32 mouse cellular contexts compared by ENCODE assay signal in genomic region chr14:73017272-73017671, GRCm38 (mm10). TPM values are rescaled to one million over a fixed set of nuclear protein-coding genes. Genes with fewer than 3 reads are reported as not detected.
DNase-seq lines count a peak whose midpoint lies in the region; ATAC-seq and TF ChIP-seq lines count a peak whose summit lies in the region.
"Had no signal": no experiment of that assay in that cellular context is flagged by ENCODE, and none has a peak within 500 bp of the region (broad histone marks: within the 10 kb centered on the region; RNA-seq: fewer than 3 reads in every experiment).

No protein-coding gene starts in this region.

- H3K4me2 ChIP-seq in liver, embryonic 13.5 days, result no peak overlapping the region
- no peak overlapping the region for H3K4me2 ChIP-seq in kidney, postnatal 0 days (ENCODE audit: low read length)
- H3K4me2 ChIP-seq: embryonic facial prominence, embryonic 13.5 days; forebrain, embryonic 15.5 days; heart, embryonic 15.5 days had no signal

- DNase-seq in kidney, adult 18-20 months, result peak; percentile 9
- no peak for DNase-seq in kidney, postnatal 4 days
- no peak for DNase-seq in liver, embryonic 13.5 days
- DNase-seq in liver, result no peak
- no peak for DNase-seq in kidney, postnatal 0 days (ENCODE audit: low spot score)
- DNase-seq in yolk sac, embryonic 10.5 days (ENCODE audit: low spot score), result peak; percentile 59
- DNase-seq in adrenal gland, adult 18-20 months (ENCODE audit: low spot score in 2 of 2), result no peak
- DNase-seq: adrenal gland, adult 2 months; adrenal gland, postnatal 36 days; cerebellum, adult 18-20 months; cerebellum, postnatal 10 days; gastrocnemius, postnatal 25 days; heart, adult 11 months; lung, adult 18-20 months; midbrain, embryonic 14.5 days; right cerebral cortex, postnatal 25 days; thymus, adult 18-20 months; thymus, postnatal 36 days had no signal

- 76% methylated on average over 3 of the region's 3 CpGs for WGBS in liver, embryonic 13.5 days (ENCODE audit: insufficient replicate concordance)
- WGBS in kidney, postnatal 0 days, result 94% methylated on average over 3 of the region's 3 CpGs

- H3K27me3 ChIP-seq in liver, embryonic 13.5 days, result no peaks in the 10 kb centered on the region
- no peaks in the 10 kb centered on the region for H3K27me3 ChIP-seq in kidney, postnatal 0 days (ENCODE audit: insufficient read depth, low read length)
- H3K27me3 ChIP-seq: embryonic facial prominence, embryonic 13.5 days; forebrain, embryonic 15.5 days; heart, embryonic 15.5 days had no signal

- H3K4me3 ChIP-seq in liver, embryonic 13.5 days (replicated peaks), result no peak overlapping the region
- H3K4me3 ChIP-seq in kidney, postnatal 0 days (replicated peaks; ENCODE audit: low read depth, low read length), result no peak overlapping the region
- H3K4me3 ChIP-seq: embryonic facial prominence, embryonic 13.5 days; forebrain, embryonic 10.5 days; forebrain, embryonic 15.5 days; heart, embryonic 10.5 days; heart, embryonic 15.5 days had no signal

- ATAC-seq in liver, embryonic 13.5 days (ENCODE audit: low read depth), result 0 out of 2 replicates have a peak, but pooled peaks have one; percentile 26
- peak; percentile 59; the same call in 1 of the 2 replicates for ATAC-seq in kidney, postnatal 0 days (replicated peaks; ENCODE audit: low FRiP score, low read depth)
- ATAC-seq: CD4-positive, CD25-positive, alpha-beta regulatory T cell, adult 4 months; forebrain, embryonic 15.5 days; hindbrain, postnatal 0 days; intestine, embryonic 16.5 days; lung, postnatal 0 days had no signal

- no peak overlapping the region for H3K27ac ChIP-seq in liver, embryonic 13.5 days
- H3K27ac ChIP-seq in kidney, postnatal 0 days, result no peak overlapping the region
- H3K27ac ChIP-seq: embryonic facial prominence, embryonic 13.5 days; forebrain, embryonic 10.5 days; forebrain, embryonic 15.5 days; heart, embryonic 10.5 days; heart, embryonic 15.5 days; hindbrain, postnatal 0 days; macrophage; stomach, postnatal 0 days had no signal

- H3K9me3 ChIP-seq in liver, embryonic 13.5 days (replicated peaks), result no peaks in the 10 kb centered on the region
- H3K9me3 ChIP-seq in kidney, postnatal 0 days (replicated peaks; ENCODE audit: low read length), result no peaks in the 10 kb centered on the region
- H3K9me3 ChIP-seq: embryonic facial prominence, embryonic 13.5 days; forebrain, embryonic 10.5 days; forebrain, embryonic 15.5 days; heart, embryonic 10.5 days; heart, embryonic 15.5 days had no signal

- no peaks in the 10 kb centered on the region for H3K36me3 ChIP-seq in liver, embryonic 13.5 days
- H3K36me3 ChIP-seq in kidney, postnatal 0 days (ENCODE audit: insufficient read depth, low read length), result no peaks in the 10 kb centered on the region
- H3K36me3 ChIP-seq: embryonic facial prominence, embryonic 13.5 days; forebrain, embryonic 10.5 days; forebrain, embryonic 15.5 days; heart, embryonic 10.5 days; heart, embryonic 15.5 days had no signal

- H3K4me1 ChIP-seq in liver, embryonic 13.5 days (replicated peaks), result no peaks in the 10 kb centered on the region
- no peaks in the 10 kb centered on the region for H3K4me1 ChIP-seq in kidney, postnatal 0 days (replicated peaks; ENCODE audit: insufficient read depth, low read length)
- H3K4me1 ChIP-seq: forebrain, embryonic 10.5 days; forebrain, embryonic 15.5 days; heart, embryonic 10.5 days; heart, embryonic 15.5 days had no signal

- TF ChIP-seq CTCF in kidney, postnatal 0 days (IDR thresholded peaks at IDR 0.05; ENCODE audit: low read depth), result no peak

- no peak overlapping the region for H3K9ac ChIP-seq in liver, embryonic 13.5 days
- no peak overlapping the region for H3K9ac ChIP-seq in kidney, postnatal 0 days (ENCODE audit: low read depth, low read length)
- H3K9ac ChIP-seq: embryonic facial prominence, embryonic 13.5 days; forebrain, embryonic 15.5 days; heart, embryonic 15.5 days had no signal

RNA-seq across cellular contexts. Expression of gene Cysltr2, which starts 31.6 kb away (rescaled TPM):
- 0.24 and 0.27 TPM in 2 replicates for polyA plus RNA-seq in liver, embryonic 13.5 days (2015; fragmentation: Nextera tagmentation; extraction: Ambion mirVana)
- polyA plus RNA-seq in kidney, postnatal 0 days (2015; fragmentation: Nextera tagmentation; extraction: Ambion mirVana), result 0.21 and 0.54 TPM in 2 replicates
- 1 to 10 TPM; 1.7 to 1.8 TPM for total RNA-seq in adrenal gland, adult 18-20 months (2021)
- total RNA-seq: gastrocnemius, adult 18-20 months; gastrocnemius, postnatal 25 days; heart, postnatal 25 days; hindbrain, postnatal 0 days had no signal
- polyA plus RNA-seq: embryonic facial prominence, embryonic 13.5 days; forebrain, embryonic 10.5 days; forebrain, embryonic 15.5 days; heart, embryonic 15.5 days; hindbrain, embryonic 11.5 days had no signal

Comparison
In these comparisons a context has a peak if more than half of its experiments do, and no peak if none do; other contexts are left out.
1. DNase-seq: peak in kidney, adult 18-20 months (single experiment) and yolk sac, embryonic 10.5 days (single experiment); none in kidney, postnatal 4 days (0 of 2), liver, embryonic 13.5 days (single experiment), liver (single experiment), kidney, postnatal 0 days (single experiment) and adrenal gland, adult 18-20 months (0 of 2).